39 mouse cellular contexts compared by ENCODE assay signal in the genomic region with DNA sequence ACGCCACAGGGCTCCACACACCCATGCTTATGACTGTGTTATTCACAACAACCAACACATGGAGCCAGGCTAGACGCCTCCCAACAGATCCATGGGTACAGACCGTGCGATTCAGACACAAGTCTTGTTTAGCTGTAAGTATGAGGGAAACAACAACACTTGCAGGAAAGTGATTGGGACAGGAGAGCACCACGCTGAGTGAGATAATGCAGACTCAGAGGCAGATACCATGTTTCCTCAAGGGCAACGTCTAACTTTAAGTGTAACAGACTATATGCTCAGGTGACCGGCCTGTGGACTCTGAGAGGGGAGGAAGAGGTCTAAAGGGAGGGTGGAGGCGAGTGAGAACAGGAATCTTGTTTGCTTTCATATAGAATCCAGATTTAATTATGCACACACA. TPM values are rescaled to one million over a fixed set of nuclear protein-coding genes. Genes with fewer than 3 reads are reported as not detected.
DNase-seq lines count a peak whose midpoint lies in the region; ATAC-seq and TF ChIP-seq lines count a peak whose summit lies in the region.
"Had no signal": no experiment of that assay in that cellular context is flagged by ENCODE, and none has a peak within 500 bp of the region (broad histone marks: within the 10 kb centered on the region; RNA-seq: fewer than 3 reads in every experiment).

No protein-coding gene starts in this region.

- H3K27ac ChIP-seq in heart, postnatal 0 days (ENCODE audit: low read depth): no peak overlapping the region
- H3K27ac ChIP-seq in liver, embryonic 12.5 days: no peak overlapping the region
- H3K27ac ChIP-seq in liver, postnatal 0 days (ENCODE audit: low read depth): no peak overlapping the region
- no peak overlapping the region for H3K27ac ChIP-seq in midbrain, postnatal 0 days (ENCODE audit: low read depth, low read length)
- H3K27ac ChIP-seq in midbrain, embryonic 13.5 days: no peak overlapping the region
- H3K27ac ChIP-seq: embryonic facial prominence, embryonic 10.5 days; embryonic facial prominence, embryonic 15.5 days; hindbrain, embryonic 14.5 days; kidney, postnatal 0 days; left cerebral cortex, adult 2 months; limb, embryonic 12.5 days; midbrain, embryonic 15.5 days; neural tube, embryonic 12.5 days; stomach, postnatal 0 days had no signal

- H3K9me3 ChIP-seq in heart, postnatal 0 days (replicated peaks; ENCODE audit: control insufficient read depth, low read length): no peaks in the 10 kb centered on the region
- no peaks in the 10 kb centered on the region for H3K9me3 ChIP-seq in liver, embryonic 12.5 days (replicated peaks)
- H3K9me3 ChIP-seq in liver, postnatal 0 days (ENCODE audit: low read length): no peaks in the 10 kb centered on the region
- no peaks in the 10 kb centered on the region for H3K9me3 ChIP-seq in midbrain, postnatal 0 days (ENCODE audit: low read length)
- H3K9me3 ChIP-seq in midbrain, embryonic 13.5 days: no peaks in the 10 kb centered on the region
- H3K9me3 ChIP-seq: embryonic facial prominence, embryonic 10.5 days; embryonic facial prominence, embryonic 15.5 days; midbrain, embryonic 15.5 days; neural tube, embryonic 12.5 days had no signal

- DNase-seq in heart, postnatal 0 days (ENCODE audit: low spot score): no peak
- DNase-seq in heart, postnatal 4 days: no peak
- DNase-seq in liver, postnatal 0 days: no peak
- no peak for DNase-seq in midbrain, postnatal 0 days (ENCODE audit: low spot score)
- DNase-seq: adrenal gland, postnatal 14 days; cerebellum, adult 11-12 months; cerebellum, adult 9-11 months; gastrocnemius, postnatal 36 days; heart, postnatal 36 days; kidney, adult 2 months; lung, adult 18-20 months; lung, postnatal 4 days; right cerebral cortex, adult 18-20 months; spleen, adult 18-20 months; thymus, adult 2 months; thymus, postnatal 36 days had no signal

- TF ChIP-seq EP300 in heart, postnatal 0 days (IDR thresholded peaks at IDR 0.05; ENCODE audit: low read depth): no peak
- no peak for TF ChIP-seq EP300 in liver, postnatal 0 days (IDR thresholded peaks at IDR 0.05; ENCODE audit: low read depth)

- 56% methylated on average over 8 of the region's 8 CpGs for WGBS in heart, postnatal 0 days
- 41% methylated on average over 8 of the region's 8 CpGs for WGBS in liver, embryonic 12.5 days (ENCODE audit: insufficient replicate concordance)
- 51% methylated on average over 8 of the region's 8 CpGs for WGBS in liver, postnatal 0 days (ENCODE audit: insufficient replicate concordance)
- 82% methylated on average over 8 of the region's 8 CpGs for WGBS in midbrain, postnatal 0 days
- WGBS in midbrain, embryonic 13.5 days: 91% methylated on average over 8 of the region's 8 CpGs

- H3K27me3 ChIP-seq in heart, postnatal 0 days (ENCODE audit: control insufficient read depth, insufficient read depth, low read length): no peaks in the 10 kb centered on the region
- H3K27me3 ChIP-seq in liver, embryonic 12.5 days (replicated peaks): no peaks in the 10 kb centered on the region
- H3K27me3 ChIP-seq in liver, postnatal 0 days (ENCODE audit: insufficient read depth, low read length): no peaks in the 10 kb centered on the region
- no peaks in the 10 kb centered on the region for H3K27me3 ChIP-seq in midbrain, postnatal 0 days (ENCODE audit: insufficient read depth, low read length)
- H3K27me3 ChIP-seq in midbrain, embryonic 13.5 days: no peaks in the 10 kb centered on the region
- H3K27me3 ChIP-seq: embryonic facial prominence, embryonic 15.5 days; limb, embryonic 12.5 days; midbrain, embryonic 15.5 days; neural tube, embryonic 12.5 days; Patski had no signal

- H3K4me3 ChIP-seq in heart, postnatal 0 days (ENCODE audit: low read depth, low read length): no peak overlapping the region
- no peak overlapping the region for H3K4me3 ChIP-seq in liver, embryonic 12.5 days
- H3K4me3 ChIP-seq in liver, postnatal 0 days (ENCODE audit: low read depth, low read length): no peak overlapping the region
- no peak overlapping the region for H3K4me3 ChIP-seq in midbrain, postnatal 0 days (ENCODE audit: low read depth, low read length)
- H3K4me3 ChIP-seq in midbrain, embryonic 13.5 days (replicated peaks): no peak overlapping the region
- H3K4me3 ChIP-seq: embryonic facial prominence, embryonic 10.5 days; embryonic facial prominence, embryonic 15.5 days; left cerebral cortex, adult 2 months; limb, embryonic 12.5 days; midbrain, embryonic 15.5 days; myocyte; neural tube, embryonic 12.5 days had no signal

- peak overlapping the region; percentile 22; the same call in 1 of the 2 replicates for H3K4me2 ChIP-seq in heart, postnatal 0 days (ENCODE audit: low read depth, low read length)
- H3K4me2 ChIP-seq in liver, embryonic 12.5 days: no peak overlapping the region
- H3K4me2 ChIP-seq in liver, postnatal 0 days (ENCODE audit: low read depth, low read length): no peak overlapping the region
- no peak overlapping the region for H3K4me2 ChIP-seq in midbrain, postnatal 0 days (ENCODE audit: low read depth, low read length, poor library complexity, severe bottlenecking)
- H3K4me2 ChIP-seq in midbrain, embryonic 13.5 days (replicated peaks): no peak overlapping the region
- H3K4me2 ChIP-seq: embryonic facial prominence, embryonic 15.5 days; hindbrain, embryonic 14.5 days; limb, embryonic 12.5 days; midbrain, embryonic 15.5 days; neural tube, embryonic 12.5 days had no signal

- peaks cover 8% of the 10 kb centered on the region; the same call in 1 of the 2 replicates for H3K4me1 ChIP-seq in heart, postnatal 0 days (ENCODE audit: control insufficient read depth, insufficient read depth)
- H3K4me1 ChIP-seq in liver, embryonic 12.5 days: peaks cover 53% of the 10 kb centered on the region
- peaks cover 18% of the 10 kb centered on the region; the same call in 1 of the 2 replicates for H3K4me1 ChIP-seq in liver, postnatal 0 days (ENCODE audit: insufficient read depth)
- H3K4me1 ChIP-seq in midbrain, postnatal 0 days (ENCODE audit: insufficient read depth, low read length): no peaks in the 10 kb centered on the region
- no peaks in the 10 kb centered on the region for H3K4me1 ChIP-seq in midbrain, embryonic 13.5 days (replicated peaks)
- H3K4me1 ChIP-seq: embryonic facial prominence, embryonic 15.5 days; limb, embryonic 12.5 days; midbrain, embryonic 15.5 days; neural tube, embryonic 12.5 days had no signal

- no peak overlapping the region for H3K9ac ChIP-seq in heart, postnatal 0 days (replicated peaks; ENCODE audit: low read depth, low read length)
- H3K9ac ChIP-seq in liver, embryonic 12.5 days: 0 out of 2 replicates have a peak overlapping the region, but pooled peaks have one; percentile 5
- H3K9ac ChIP-seq in liver, postnatal 0 days (replicated peaks): no peak overlapping the region
- H3K9ac ChIP-seq in midbrain, postnatal 0 days (replicated peaks; ENCODE audit: low read length, poor library complexity, severe bottlenecking): no peak overlapping the region
- no peak overlapping the region for H3K9ac ChIP-seq in midbrain, embryonic 13.5 days (replicated peaks)
- H3K9ac ChIP-seq: embryonic facial prominence, embryonic 15.5 days; hindbrain, embryonic 14.5 days; limb, embryonic 12.5 days; midbrain, embryonic 15.5 days; neural tube, embryonic 12.5 days had no signal

- 0 out of 2 replicates have a peak, but pooled peaks cover 4% of the 10 kb centered on the region for H3K36me3 ChIP-seq in heart, postnatal 0 days (replicated peaks; ENCODE audit: control insufficient read depth, insufficient read depth, low read length)
- peaks cover 76% of the 10 kb centered on the region for H3K36me3 ChIP-seq in liver, embryonic 12.5 days
- H3K36me3 ChIP-seq in liver, postnatal 0 days (replicated peaks; ENCODE audit: insufficient read depth, low read length): peaks cover 33% of the 10 kb centered on the region
- H3K36me3 ChIP-seq in midbrain, postnatal 0 days (ENCODE audit: insufficient read depth, low read length): no peaks in the 10 kb centered on the region
- H3K36me3 ChIP-seq in midbrain, embryonic 13.5 days: no peaks in the 10 kb centered on the region
- H3K36me3 ChIP-seq: embryonic facial prominence, embryonic 10.5 days; embryonic facial prominence, embryonic 15.5 days; limb, embryonic 12.5 days; midbrain, embryonic 15.5 days; neural tube, embryonic 12.5 days had no signal

- no peak for TF ChIP-seq CTCF in heart, postnatal 0 days (IDR thresholded peaks at IDR 0.05; ENCODE audit: low read depth)
- no peak for TF ChIP-seq CTCF in liver, postnatal 0 days (IDR thresholded peaks at IDR 0.05; ENCODE audit: low read depth)
- TF ChIP-seq CTCF in midbrain, postnatal 0 days (IDR thresholded peaks at IDR 0.05): no peak

- ATAC-seq in heart, postnatal 0 days (ENCODE audit: insufficient read depth, low read depth): no peak
- 0 out of 2 replicates have a peak, but pooled peaks have one; percentile 11 for ATAC-seq in erythroblast, adult 5-6 weeks (replicated peaks; ENCODE audit: low FRiP score, poor library complexity, severe bottlenecking)
- ATAC-seq in liver, embryonic 12.5 days: peak; percentile 58
- ATAC-seq in liver, postnatal 0 days: 0 out of 2 replicates have a peak, but pooled peaks have one; percentile 9
- ATAC-seq in monocyte, adult 5-6 weeks (replicated peaks; ENCODE audit: insufficient number of reproducible peaks, low FRiP score, low TSS enrichment, poor library complexity, severe bottlenecking): no peak
- no peak for ATAC-seq in midbrain, postnatal 0 days (ENCODE audit: low FRiP score)
- ATAC-seq in midbrain, embryonic 13.5 days: no peak
- ATAC-seq: forebrain, embryonic 14.5 days; lung, postnatal 0 days; midbrain, embryonic 15.5 days; Patski had no signal

RNA-seq across cellular contexts. Expression of a gene that starts 38.5 kb away (rescaled TPM):
- total RNA-seq in heart, postnatal 0 days (2014; rRNA removed; ENCODE audit: low replicate concordance): not detected in 2 replicates
- polyA plus RNA-seq in heart, postnatal 0 days (2015; fragmentation: Nextera tagmentation; extraction: Ambion mirVana): not detected in 2 replicates
- under 1 TPM in 1 of 2 experiments, not detected in 1; 0.26 TPM for total RNA-seq in heart, postnatal 4 days (2021)
- not detected in 2 replicates for total RNA-seq in erythroblast, adult 5-6 weeks (2015; ENCODE audit: low replicate concordance)
- not detected in 2 replicates for total RNA-seq in erythroblast, adult 5-6 weeks (2017; ENCODE audit: low replicate concordance)
- 0.10 TPM in 1 of 2 replicates, not detected in the other for polyA plus RNA-seq in liver, embryonic 12.5 days (2016; fragmentation: Nextera tagmentation; extraction: Ambion mirVana)
- polyA plus RNA-seq in liver, postnatal 0 days (2015; fragmentation: Nextera tagmentation; extraction: Ambion mirVana): 0.11 and 0.13 TPM in 2 replicates
- not detected in 3 replicates for total RNA-seq in monocyte, adult 5-6 weeks (2017)
- not detected in 2 replicates for total RNA-seq in midbrain, postnatal 0 days (2014; rRNA removed)
- polyA plus RNA-seq in midbrain, postnatal 0 days (2015; fragmentation: Nextera tagmentation; extraction: Ambion mirVana): 0.27 TPM in 1 of 2 replicates, not detected in the other
- 0.12 TPM in 1 of 2 replicates, not detected in the other for polyA plus RNA-seq in midbrain, embryonic 13.5 days (2015; fragmentation: Nextera tagmentation; extraction: Ambion mirVana)
- total RNA-seq: adrenal gland, postnatal 14 days; gastrocnemius, adult 18-20 months; gastrocnemius, postnatal 36 days; heart, adult 18-20 months; heart, postnatal 36 days; layer of hippocampus, postnatal 10 days; left cerebral cortex, postnatal 25 days; MEL had no signal
- polyA plus RNA-seq: embryonic facial prominence, embryonic 10.5 days; forebrain, embryonic 14.5 days; heart, embryonic 14.5 days; hindbrain, embryonic 14.5 days; limb, embryonic 12.5 days; lung, postnatal 0 days; midbrain, embryonic 15.5 days; neural tube, embryonic 12.5 days; Patski had no signal

RNA-seq across cellular contexts. Expression of a gene that starts 41.2 kb away (rescaled TPM):
- total RNA-seq in heart, postnatal 0 days (2014; rRNA removed; ENCODE audit: low replicate concordance): 3.7 and 4.3 TPM in 2 replicates
- polyA plus RNA-seq in heart, postnatal 0 days (2015; fragmentation: Nextera tagmentation; extraction: Ambion mirVana): 4.5 and 4.8 TPM in 2 replicates
- total RNA-seq in heart, postnatal 4 days (2021): 1 to 10 TPM; 7.2 to 8.0 TPM
- 96.6 and 108 TPM in 2 replicates for total RNA-seq in erythroblast, adult 5-6 weeks (2015; ENCODE audit: low replicate concordance)
- total RNA-seq in erythroblast, adult 5-6 weeks (2017; ENCODE audit: low replicate concordance): 155 and 168 TPM in 2 replicates
- polyA plus RNA-seq in liver, embryonic 12.5 days (2016; fragmentation: Nextera tagmentation; extraction: Ambion mirVana): 36.3 and 37.5 TPM in 2 replicates
- polyA plus RNA-seq in liver, postnatal 0 days (2015; fragmentation: Nextera tagmentation; extraction: Ambion mirVana): 15.4 and 17.1 TPM in 2 replicates
- 0.86 to 3.1 TPM (median 1.3 TPM) in 3 replicates for total RNA-seq in monocyte, adult 5-6 weeks (2017)
- 90.5 and 106 TPM in 2 replicates for total RNA-seq in midbrain, postnatal 0 days (2014; rRNA removed)
- 114 and 119 TPM in 2 replicates for polyA plus RNA-seq in midbrain, postnatal 0 days (2015; fragmentation: Nextera tagmentation; extraction: Ambion mirVana)
- 67.0 and 74.1 TPM in 2 replicates for polyA plus RNA-seq in midbrain, embryonic 13.5 days (2015; fragmentation: Nextera tagmentation; extraction: Ambion mirVana)

RNA-seq across cellular contexts. Expression of a gene that starts 41.2 kb away (rescaled TPM):
- 8.8 and 35.5 TPM in 2 replicates for total RNA-seq in heart, postnatal 0 days (2014; rRNA removed; ENCODE audit: low replicate concordance)
- polyA plus RNA-seq in heart, postnatal 0 days (2015; fragmentation: Nextera tagmentation; extraction: Ambion mirVana): 10.9 and 11.0 TPM in 2 replicates
- 10 to 100 TPM; 45.0 to 59.6 TPM for total RNA-seq in heart, postnatal 4 days (2021)
- 72.1 and 87.8 TPM in 2 replicates for total RNA-seq in erythroblast, adult 5-6 weeks (2015; ENCODE audit: low replicate concordance)
- 143 and 274 TPM in 2 replicates for total RNA-seq in erythroblast, adult 5-6 weeks (2017; ENCODE audit: low replicate concordance)
- 116 and 120 TPM in 2 replicates for polyA plus RNA-seq in liver, embryonic 12.5 days (2016; fragmentation: Nextera tagmentation; extraction: Ambion mirVana)
- polyA plus RNA-seq in liver, postnatal 0 days (2015; fragmentation: Nextera tagmentation; extraction: Ambion mirVana): 94.2 and 108 TPM in 2 replicates
- total RNA-seq in monocyte, adult 5-6 weeks (2017): 1.1 to 4.2 TPM (median 1.6 TPM) in 3 replicates
- total RNA-seq in midbrain, postnatal 0 days (2014; rRNA removed): 8.9 and 10.6 TPM in 2 replicates
- polyA plus RNA-seq in midbrain, postnatal 0 days (2015; fragmentation: Nextera tagmentation; extraction: Ambion mirVana): 8.7 and 9.2 TPM in 2 replicates
- 2.7 and 3.4 TPM in 2 replicates for polyA plus RNA-seq in midbrain, embryonic 13.5 days (2015; fragmentation: Nextera tagmentation; extraction: Ambion mirVana)

Comparison
In these comparisons a context has a peak if more than half of its experiments do, and no peak if none do; other contexts are left out.
1. ATAC-seq: peak in erythroblast, adult 5-6 weeks (single experiment), liver, embryonic 12.5 days (single experiment) and liver, postnatal 0 days (single experiment); none in heart, postnatal 0 days (single experiment), monocyte, adult 5-6 weeks (single experiment), midbrain, postnatal 0 days (single experiment) and midbrain, embryonic 13.5 days (single experiment).
2. RNA of a gene that starts 41.2 kb away (total RNA-seq): 96.6 to 168 TPM in erythroblast, adult 5-6 weeks and 90.5 to 106 TPM in midbrain, postnatal 0 days; 7.2 to 8.0 TPM in heart, postnatal 4 days, 3.7 to 4.3 TPM in heart, postnatal 0 days and 0.86 to 3.1 TPM in monocyte, adult 5-6 weeks; every median in the first group is over 10 times any median in the second.